Mouse (Mus musculus) forebrain, embryonic 13.5 days (tissue): ENCODE data around the gene Srd5a3. TPM values are rescaled to one million over a fixed set of nuclear protein-coding genes. Genes with fewer than 3 reads are reported as not detected.
"Not testable (repeated sequence)": the region's sequence is repeated elsewhere in the genome, so short reads cannot be mapped to it uniquely, and the experiment has no call there.

Experiments
- ATAC-seq: fragments of 200-750 bp; cut with Nextera tagmentation; 2 replicates; pipeline ENCODE4 v1.8.0; 2017
- H3K27ac ChIP-seq: fragments of 300-500 bp; sonication (generic); 2 replicates; pipeline ENCODE4 v1.5.1; 2015; ENCODE audit warnings: inconsistent platforms, mild to moderate bottlenecking, moderate library complexity
- H3K27me3 ChIP-seq: fragments of 300-500 bp; sonication (generic); 2 replicates; pipeline ENCODE4 v1.6.1; 2015; ENCODE audit warnings: mild to moderate bottlenecking, inconsistent platforms
- H3K36me3 ChIP-seq: fragments of 300-500 bp; sonication (generic); 2 replicates; pipeline ENCODE4 v1.6.1; 2015; ENCODE audit warnings: mild to moderate bottlenecking, inconsistent platforms; ENCODE audit not compliant: poor library complexity, severe bottlenecking
- H3K4me1 ChIP-seq: fragments of 300-500 bp; sonication (generic); 2 replicates; pipeline ENCODE4 v1.6.1; 2015; ENCODE audit warnings: inconsistent platforms
- H3K4me2 ChIP-seq: fragments of 300-500 bp; sonication (generic); 2 replicates; pipeline ENCODE4 v1.6.1; 2015; ENCODE audit warnings: inconsistent platforms, mild to moderate bottlenecking, moderate library complexity
- H3K4me3 ChIP-seq: fragments of 300-500 bp; sonication (generic); 2 replicates; pipeline ENCODE4 v1.5.1; 2015; ENCODE audit warnings: mild to moderate bottlenecking, inconsistent platforms
- H3K9ac ChIP-seq: fragments of 300-500 bp; sonication (generic); 2 replicates; pipeline ENCODE4 v1.6.1; 2015; ENCODE audit warnings: mild to moderate bottlenecking, inconsistent platforms
- H3K9me3 ChIP-seq: fragments of 300-500 bp; sonication (generic); replicated peaks from 2 replicates; pipeline ENCODE4 v1.6.1; 2016; ENCODE audit warnings: inconsistent platforms
- WGBS: fragments of 180-500 bp; shearing (Covaris S2); methylation state at CpG from one replicate; pipeline ENCODE4 v1.1.7; 2015; 5-methylcytosine and 5-hydroxymethylcytosine counted together
- polyA plus RNA-seq: library from polyadenylated mRNA; unstranded; fragments of >200 nt; fragmentation: Nextera tagmentation; extraction: Ambion mirVana; gene quantifications from 2 replicates; pipeline ENCODE4 v1.2.1, GENCODE M21; 2015

Srd5a3 gene
- polyA plus RNA-seq = 15.4 and 16.5 TPM in 2 replicates

DNA sequence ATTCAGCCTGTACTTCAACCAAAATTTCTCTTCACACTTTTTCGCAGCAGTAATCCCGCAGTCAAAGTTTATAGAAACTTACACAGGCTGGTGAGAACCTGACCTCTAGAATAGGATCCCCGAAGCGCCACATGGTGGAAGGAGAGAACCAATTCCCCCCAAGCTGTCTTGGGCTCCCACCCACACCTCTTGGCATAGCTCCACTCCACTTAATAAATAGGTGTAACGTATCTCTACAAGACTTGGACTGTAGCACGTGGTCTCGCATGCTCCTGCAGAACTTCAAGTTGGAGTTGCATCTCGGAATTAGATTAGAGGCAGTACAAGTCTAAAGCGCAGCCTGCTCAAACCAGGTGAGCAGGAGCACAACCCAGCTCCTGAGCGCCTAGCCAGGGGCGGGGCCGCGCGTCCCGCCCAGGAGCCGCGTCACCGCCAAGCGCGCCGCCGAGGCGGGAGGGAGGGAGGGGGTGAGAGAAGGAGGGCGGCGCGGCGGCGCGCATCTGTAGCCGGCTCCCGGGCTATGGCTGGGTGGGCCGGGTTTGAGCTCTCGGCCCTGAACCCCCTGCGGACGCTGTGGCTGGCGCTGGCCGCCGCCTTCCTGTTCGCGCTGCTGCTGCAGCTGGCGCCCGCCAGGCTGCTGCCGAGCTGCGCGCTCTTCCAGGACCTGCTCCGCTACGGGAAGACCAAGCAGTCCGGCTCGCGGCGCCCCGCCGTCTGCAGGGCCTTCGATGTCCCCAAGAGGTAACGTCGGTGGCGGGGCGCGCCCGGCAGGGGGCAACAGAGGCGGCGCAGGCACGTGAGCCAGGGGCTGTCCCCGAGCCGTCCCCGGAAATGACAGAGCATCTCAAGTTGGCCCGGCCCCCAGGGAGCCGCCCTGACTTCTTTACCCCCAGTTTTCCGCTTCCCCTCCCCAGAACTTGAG lies at the start of gene Srd5a3:
TSS of gene Srd5a3 (plus strand) at position 464 of the 922 bp plus-strand sequence.
- peak; percentile 98 for ATAC-seq
- H3K9ac ChIP-seq = peak within 1 kb of the TSS; percentile 88
- peak within 1 kb of the TSS; percentile 94 for H3K27ac ChIP-seq
- no peaks in the 10 kb centered on the region for H3K36me3 ChIP-seq
- H3K9me3 ChIP-seq = no peaks in the 10 kb centered on the region
- H3K4me3 ChIP-seq = peak within 1 kb of the TSS; percentile 72
- peaks cover 12% of the 10 kb centered on the region for H3K4me1 ChIP-seq
- WGBS = 1% methylated on average over 50 of the region's 69 CpGs
- peak within 1 kb of the TSS; percentile 76 for H3K4me2 ChIP-seq
- H3K27me3 ChIP-seq = no peaks in the 10 kb centered on the region

GRCm38 (mm10) chr5:76103809-76104208 lies 36.3 kb upstream of the Srd5a3 start:
- not testable (repeated sequence) for H3K4me2 ChIP-seq, H3K9ac ChIP-seq, H3K27ac ChIP-seq, H3K4me3 ChIP-seq, H3K9me3 ChIP-seq, H3K36me3 ChIP-seq, ATAC-seq, H3K27me3 ChIP-seq, H3K4me1 ChIP-seq
- WGBS = 85% methylated on average over 5 of the region's 5 CpGs

- Histone ChIP-seq H3K27me3 (no peaks in the 10 kb centered on the region), H3K4me3 (no peak overlapping the region), H3K9me3 (no peaks in the 10 kb centered on the region), H3K4me2 (no peak overlapping the region), H3K27ac (no peak overlapping the region), H3K4me1 (no peaks in the 10 kb centered on the region), H3K9ac (no peak overlapping the region), H3K36me3 (no peaks in the 10 kb centered on the region)
- no peak for ATAC-seq
- WGBS = 81% methylated on average over 5 of the region's 5 CpGs
Measured at GRCm38 (mm10) chr5:76107306-76107705, 32.8 kb upstream of the Srd5a3 start.

- no peak overlapping the region for H3K4me3 ChIP-seq
- H3K4me2 ChIP-seq = no peak overlapping the region
- WGBS = 78% methylated on average over 3 of the region's 3 CpGs
- no peak overlapping the region for H3K27ac ChIP-seq
- no peaks in the 10 kb centered on the region for H3K4me1 ChIP-seq
- ATAC-seq = no peak
- no peaks in the 10 kb centered on the region for H3K36me3 ChIP-seq
- no peaks in the 10 kb centered on the region for H3K27me3 ChIP-seq
- H3K9ac ChIP-seq = no peak overlapping the region
- no peaks in the 10 kb centered on the region for H3K9me3 ChIP-seq
Measured at GRCm38 (mm10) chr5:76108496-76108895, 31.6 kb upstream of the Srd5a3 start.

- H3K4me2 ChIP-seq = no peak overlapping the region
- H3K9ac ChIP-seq = no peak overlapping the region
- H3K36me3 ChIP-seq = no peaks in the 10 kb centered on the region
- no peaks in the 10 kb centered on the region for H3K4me1 ChIP-seq
- H3K4me3 ChIP-seq = no peak overlapping the region
- H3K9me3 ChIP-seq = no peaks in the 10 kb centered on the region
- H3K27me3 ChIP-seq = no peaks in the 10 kb centered on the region
- no peak for ATAC-seq
- no peak overlapping the region for H3K27ac ChIP-seq
- WGBS = 91% methylated on average over 3 of the region's 3 CpGs
Measured at GRCm38 (mm10) chr5:76111173-76111572, 28.9 kb upstream of the Srd5a3 start.

DNA sequence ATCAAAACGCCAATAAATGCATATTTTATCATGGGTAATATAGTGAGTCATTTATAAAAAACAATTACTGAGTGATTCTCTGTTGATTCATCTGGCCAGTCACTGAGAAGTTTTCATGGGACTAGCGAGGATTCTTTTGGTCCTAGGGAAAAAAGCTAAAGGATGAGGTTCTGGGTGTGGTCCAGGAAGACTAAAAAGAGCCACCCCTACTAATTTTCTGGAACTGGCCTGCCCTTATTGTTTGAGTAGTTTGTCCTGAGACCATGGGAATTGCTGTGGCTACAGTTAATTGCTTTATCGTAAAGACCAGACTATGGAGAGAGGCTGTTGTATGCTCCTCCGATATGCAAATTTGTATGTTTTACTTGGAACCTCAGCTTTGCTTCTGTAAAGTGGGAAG lies 28.1 kb upstream of the Srd5a3 start:
- Histone ChIP-seq H3K4me2 (no peak overlapping the region), H3K9ac (no peak overlapping the region), H3K36me3 (no peaks in the 10 kb centered on the region), H3K27ac (no peak overlapping the region), H3K9me3 (no peaks in the 10 kb centered on the region), H3K4me1 (no peaks in the 10 kb centered on the region), H3K4me3 (no peak overlapping the region), H3K27me3 (no peaks in the 10 kb centered on the region)
- 84% methylated on average over 4 of the region's 4 CpGs for WGBS
- ATAC-seq = no peak

- H3K4me3 ChIP-seq = no peak overlapping the region
- no peak overlapping the region for H3K9ac ChIP-seq
- no peak overlapping the region for H3K27ac ChIP-seq
- H3K36me3 ChIP-seq = no peaks in the 10 kb centered on the region
- H3K4me1 ChIP-seq = no peaks in the 10 kb centered on the region
- ATAC-seq = no peak
- no peak overlapping the region for H3K4me2 ChIP-seq
- WGBS = 82% methylated on average over 8 of the region's 8 CpGs
- no peaks in the 10 kb centered on the region for H3K9me3 ChIP-seq
- H3K27me3 ChIP-seq = no peaks in the 10 kb centered on the region
Measured at GRCm38 (mm10) chr5:76115436-76116041, 24.5 kb upstream of the Srd5a3 start.

GRCm38 (mm10) chr5:76118441-76118840 lies 21.6 kb upstream of the Srd5a3 start:
- no peaks in the 10 kb centered on the region for H3K4me1 ChIP-seq
- H3K9ac ChIP-seq = no peak overlapping the region
- 39% methylated on average over 7 of the region's 7 CpGs for whole genome bisulfite sequencing
- H3K9me3 ChIP-seq = peaks cover 4% of the 10 kb centered on the region; the same call in 1 of the 2 replicates
- no peak overlapping the region for H3K27ac ChIP-seq
- no peak overlapping the region for H3K4me2 ChIP-seq
- no peak for ATAC-seq
- no peaks in the 10 kb centered on the region for H3K36me3 ChIP-seq
- no peak overlapping the region for H3K4me3 ChIP-seq
- H3K27me3 ChIP-seq = no peaks in the 10 kb centered on the region

DNA sequence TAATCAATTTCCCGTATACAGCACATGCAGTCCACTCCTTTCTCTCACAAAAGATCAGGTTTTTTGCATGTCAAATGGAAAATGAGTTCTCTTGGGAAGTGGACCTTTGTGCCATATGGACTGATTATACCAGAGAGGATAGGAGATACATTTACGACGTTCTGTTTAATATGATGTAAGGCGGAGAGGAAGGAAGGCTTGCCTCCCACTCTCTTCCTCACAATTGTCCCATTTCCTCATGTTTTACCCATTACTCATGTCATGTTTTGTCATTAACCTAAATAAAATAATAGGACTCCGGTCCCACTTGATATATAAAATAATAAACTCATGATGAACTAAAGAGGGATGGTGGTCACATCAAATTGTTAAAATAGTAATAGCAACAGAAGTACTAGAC lies 19.4 kb upstream of the Srd5a3 start:
- no peak for ATAC-seq
- H3K27me3 ChIP-seq = no peaks in the 10 kb centered on the region
- H3K9me3 ChIP-seq = peaks cover 9% of the 10 kb centered on the region
- no peaks in the 10 kb centered on the region for H3K4me1 ChIP-seq
- no peaks in the 10 kb centered on the region for H3K36me3 ChIP-seq
- WGBS = 90% methylated on average over 5 of the region's 5 CpGs
- no peak overlapping the region for H3K27ac ChIP-seq
- H3K4me3 ChIP-seq = no peak overlapping the region
- H3K4me2 ChIP-seq = no peak overlapping the region
- no peak overlapping the region for H3K9ac ChIP-seq

DNA sequence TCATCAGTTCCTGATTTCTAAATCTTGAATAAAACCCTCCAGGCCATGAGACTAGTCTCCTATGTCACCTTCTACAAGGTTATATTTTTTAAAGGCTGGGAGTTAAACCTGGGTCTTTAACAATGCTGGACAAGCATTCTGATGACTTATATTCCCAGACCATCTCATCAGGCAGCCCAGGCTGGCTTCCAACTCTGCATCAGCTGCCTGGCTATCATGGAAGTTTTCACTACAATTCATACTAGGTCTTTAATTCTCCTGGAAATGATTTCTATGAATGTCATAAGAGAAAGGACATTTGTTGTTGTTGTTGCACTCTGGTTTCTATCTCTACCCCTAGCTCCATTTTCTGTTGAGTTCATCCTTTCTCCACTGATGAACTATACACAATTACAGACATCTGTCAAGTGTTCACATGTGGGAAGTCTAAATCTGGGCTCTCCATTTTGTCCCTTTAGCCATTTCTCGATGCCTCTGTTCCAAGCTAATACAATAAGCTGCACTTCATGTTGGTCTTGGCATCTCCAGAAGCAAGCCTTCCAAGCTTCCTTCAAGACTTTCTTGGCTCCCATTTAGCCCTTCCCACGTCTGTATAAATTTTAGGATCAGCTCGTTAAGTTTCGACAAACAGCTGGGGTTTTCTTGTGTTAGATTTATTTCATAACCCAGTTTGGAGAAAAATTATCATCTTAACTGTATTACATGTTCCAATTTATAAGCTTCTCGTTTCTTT lies 12.3 kb upstream of the Srd5a3 start:
- Histone ChIP-seq H3K4me3 (no peak overlapping the region), H3K9ac (no peak overlapping the region), H3K27ac (no peak overlapping the region), H3K4me2 (no peak overlapping the region), H3K9me3 (peaks cover 6% of the 10 kb centered on the region), H3K27me3 (no peaks in the 10 kb centered on the region), H3K4me1 (no peaks in the 10 kb centered on the region), H3K36me3 (no peaks in the 10 kb centered on the region)
- 83% methylated on average over 5 of the region's 5 CpGs for WGBS
- no peak for ATAC-seq

- H3K9ac ChIP-seq = no peak overlapping the region
Measured at GRCm38 (mm10) chr5:76130292-76130691, 9.8 kb upstream of the Srd5a3 start.

DNA sequence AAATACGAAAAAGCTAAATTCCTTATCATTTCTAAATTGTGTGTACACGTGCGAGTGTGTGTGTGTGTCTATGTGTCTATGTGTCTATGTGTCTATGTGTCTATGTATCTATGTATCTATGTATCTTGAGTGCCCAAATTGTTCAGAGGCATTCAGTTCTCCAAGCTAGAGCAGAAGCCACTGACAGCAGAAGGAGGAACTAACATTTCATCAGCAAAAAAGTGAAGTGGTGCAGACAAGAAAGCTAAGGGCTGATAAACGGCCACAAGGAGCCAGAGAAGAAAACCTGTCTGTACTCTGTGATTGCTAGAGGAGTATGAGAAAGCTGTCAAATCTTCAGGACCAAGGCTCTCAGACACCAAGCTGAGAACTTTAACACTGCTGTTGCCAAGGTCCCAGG lies 8.1 kb upstream of the Srd5a3 start:
- H3K9me3 ChIP-seq = no peaks in the 10 kb centered on the region
- no peaks in the 10 kb centered on the region for H3K27me3 ChIP-seq
- no peak for ATAC-seq
- no peak overlapping the region for H3K4me2 ChIP-seq
- H3K36me3 ChIP-seq = no peaks in the 10 kb centered on the region
- no peak overlapping the region for H3K27ac ChIP-seq
- no peaks in the 10 kb centered on the region for H3K4me1 ChIP-seq
- no peak overlapping the region for H3K9ac ChIP-seq
- WGBS = 89% methylated on average over 4 of the region's 4 CpGs
- H3K4me3 ChIP-seq = no peak overlapping the region

More at GRCm38 (mm10) chr5:76130292-76130691, 9.8 kb upstream of the Srd5a3 start:
- Histone ChIP-seq H3K9me3 (no peaks in the 10 kb centered on the region), H3K4me3 (no peak overlapping the region), H3K4me2 (no peak overlapping the region), H3K27ac (no peak overlapping the region), H3K27me3 (no peaks in the 10 kb centered on the region), H3K36me3 (no peaks in the 10 kb centered on the region), H3K4me1 (no peaks in the 10 kb centered on the region)
- ATAC-seq = no peak
- 63% methylated on average over 2 of the region's 2 CpGs for WGBS
